Mouse (Mus musculus): ENCODE data around the gene Lpar2. TPM values are rescaled to one million over a fixed set of nuclear protein-coding genes. Genes with fewer than 3 reads are reported as not detected.

Lpar2 gene
- polyA plus RNA-seq, 1 experiment from 2014 or later: 0.70 TPM

- ATAC-seq (ENCODE audit: low read depth): no peak
Measured at GRCm38 (mm10) chr8:69794901-69795300, 27.3 kb upstream of the Lpar2 start.

GRCm38 (mm10) chr8:69796721-69797345, 25.4 kb upstream of the Lpar2 start:
- H3K27ac ChIP-seq (replicated peaks): no peak overlapping the region
- no peak overlapping the region for H3K4me3 ChIP-seq
- H3K27me3 ChIP-seq: no peaks in the 10 kb centered on the region
- H3K4me1 ChIP-seq (replicated peaks): peaks cover 19% of the 10 kb centered on the region
- peaks cover 87% of the 10 kb centered on the region for H3K36me3 ChIP-seq
- H3K9ac ChIP-seq: no peak overlapping the region
- H3K9me3 ChIP-seq: no peaks in the 10 kb centered on the region
- no peak for ATAC-seq (ENCODE audit: low read depth)
- no peak overlapping the region for H3K4me2 ChIP-seq
- 94% methylated on average over 16 of the region's 16 CpGs for WGBS

More at GRCm38 (mm10) chr8:69794901-69795300, 27.3 kb upstream of the Lpar2 start:
- WGBS: 90% methylated on average over 6 of the region's 6 CpGs
- H3K27ac ChIP-seq (replicated peaks): no peak overlapping the region
- no peaks in the 10 kb centered on the region for H3K27me3 ChIP-seq
- no peak overlapping the region for H3K4me3 ChIP-seq
- H3K4me1 ChIP-seq (replicated peaks): peaks cover 28% of the 10 kb centered on the region
- H3K9ac ChIP-seq: no peak overlapping the region
- H3K4me2 ChIP-seq: no peak overlapping the region
- H3K9me3 ChIP-seq: no peaks in the 10 kb centered on the region
- H3K36me3 ChIP-seq: peaks cover 67% of the 10 kb centered on the region

- no peaks in the 10 kb centered on the region for H3K27me3 ChIP-seq
- no peak overlapping the region for H3K9ac ChIP-seq
- H3K9me3 ChIP-seq: no peaks in the 10 kb centered on the region
- H3K4me1 ChIP-seq (replicated peaks): peaks cover 11% of the 10 kb centered on the region
- peaks cover 95% of the 10 kb centered on the region for H3K36me3 ChIP-seq
- H3K27ac ChIP-seq (replicated peaks): no peak overlapping the region
- no peak overlapping the region for H3K4me3 ChIP-seq
- 94% methylated on average over 10 of the region's 10 CpGs for WGBS
- ATAC-seq (ENCODE audit: low read depth): no peak
- H3K4me2 ChIP-seq: no peak overlapping the region
Measured at GRCm38 (mm10) chr8:69797661-69798060, 24.6 kb upstream of the Lpar2 start.

DNA sequence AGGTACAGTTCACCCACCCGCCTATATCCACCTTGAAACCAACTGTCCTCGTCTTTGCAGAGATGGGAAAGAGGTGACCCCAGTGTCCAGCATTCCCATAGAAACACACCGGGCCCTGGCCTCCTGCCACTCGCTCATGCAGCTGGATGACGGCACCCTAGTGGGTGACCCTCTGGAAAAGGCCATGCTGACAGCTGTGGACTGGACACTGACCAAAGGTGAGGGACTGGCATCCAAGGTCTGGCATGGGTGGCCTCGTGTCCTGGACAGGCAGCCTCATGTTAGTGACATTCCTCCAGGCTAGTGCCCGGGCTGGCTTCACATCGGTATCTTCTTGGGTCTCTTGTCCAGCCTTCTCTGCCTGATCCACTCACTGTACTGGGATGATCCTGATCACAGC, 23.0 kb upstream of the Lpar2 start:
- Histone ChIP-seq H3K4me1 (replicated peaks) (no peaks in the 10 kb centered on the region), H3K36me3 (peaks cover 100% of the 10 kb centered on the region), H3K4me3 (no peak overlapping the region), H3K9me3 (no peaks in the 10 kb centered on the region), H3K4me2 (no peak overlapping the region), H3K27me3 (no peaks in the 10 kb centered on the region), H3K27ac (replicated peaks) (no peak overlapping the region), H3K9ac (no peak overlapping the region)
- 91% methylated on average over 8 of the region's 8 CpGs for WGBS
- ATAC-seq (ENCODE audit: low read depth): no peak

DNA sequence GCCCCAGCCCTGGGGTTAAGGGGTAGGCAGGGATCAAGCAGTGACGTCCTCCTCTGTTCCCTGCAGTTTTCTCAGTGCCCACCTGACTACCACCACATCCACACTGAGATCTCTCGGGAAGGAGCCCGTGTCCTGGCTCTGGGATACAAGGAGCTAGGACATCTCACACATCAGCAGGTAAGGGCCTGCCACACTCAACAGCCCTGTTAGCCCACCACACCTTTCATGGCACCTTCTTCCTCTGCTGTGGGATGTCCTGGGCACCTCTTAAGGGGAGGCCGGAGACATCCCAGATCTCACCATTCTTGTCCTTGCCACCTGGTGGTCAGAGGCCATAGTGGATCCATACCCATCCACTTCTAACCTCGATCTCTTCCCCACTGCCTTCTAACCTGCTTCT, 22.3 kb upstream of the Lpar2 start:
- no peak overlapping the region for H3K27ac ChIP-seq (replicated peaks)
- H3K36me3 ChIP-seq: peaks cover 99% of the 10 kb centered on the region
- no peak overlapping the region for H3K9ac ChIP-seq
- no peak for ATAC-seq (ENCODE audit: low read depth)
- WGBS: 92% methylated on average over 5 of the region's 5 CpGs
- no peak overlapping the region for H3K4me3 ChIP-seq
- H3K9me3 ChIP-seq: no peaks in the 10 kb centered on the region
- H3K27me3 ChIP-seq: no peaks in the 10 kb centered on the region
- no peaks in the 10 kb centered on the region for H3K4me1 ChIP-seq (replicated peaks)
- no peak overlapping the region for H3K4me2 ChIP-seq

GRCm38 (mm10) chr8:69801796-69802195, 20.4 kb upstream of the Lpar2 start:
- no peaks in the 10 kb centered on the region for H3K27me3 ChIP-seq
- H3K4me1 ChIP-seq (replicated peaks): no peaks in the 10 kb centered on the region
- 95% methylated on average over 4 of the region's 4 CpGs for WGBS
- H3K4me2 ChIP-seq: no peak overlapping the region
- no peak overlapping the region for H3K9ac ChIP-seq
- peaks cover 99% of the 10 kb centered on the region for H3K36me3 ChIP-seq
- H3K9me3 ChIP-seq: no peaks in the 10 kb centered on the region
- H3K4me3 ChIP-seq: no peak overlapping the region
- H3K27ac ChIP-seq (replicated peaks): no peak overlapping the region
- no peak for ATAC-seq (ENCODE audit: low read depth)

GRCm38 (mm10) chr8:69802216-69802615, 20.0 kb upstream of the Lpar2 start:
- Histone ChIP-seq H3K4me3 (no peak overlapping the region), H3K36me3 (peaks cover 99% of the 10 kb centered on the region), H3K9me3 (no peaks in the 10 kb centered on the region), H3K27me3 (no peaks in the 10 kb centered on the region), H3K27ac (replicated peaks) (no peak overlapping the region), H3K4me2 (no peak overlapping the region), H3K9ac (no peak overlapping the region), H3K4me1 (replicated peaks) (no peaks in the 10 kb centered on the region)
- ATAC-seq (ENCODE audit: low read depth): no peak

- Histone ChIP-seq H3K4me1 (replicated peaks) (peaks cover 7% of the 10 kb centered on the region), H3K36me3 (peaks cover 96% of the 10 kb centered on the region), H3K9me3 (no peaks in the 10 kb centered on the region), H3K27me3 (no peaks in the 10 kb centered on the region), H3K9ac (no peak overlapping the region), H3K4me2 (no peak overlapping the region), H3K27ac (replicated peaks) (no peak overlapping the region), H3K4me3 (no peak overlapping the region)
- no peak for ATAC-seq (ENCODE audit: low read depth)
- 97% methylated on average over 7 of the region's 7 CpGs for WGBS
Measured at GRCm38 (mm10) chr8:69803366-69803765, 18.9 kb upstream of the Lpar2 start.

- peaks cover 14% of the 10 kb centered on the region for H3K4me1 ChIP-seq (replicated peaks)
- no peaks in the 10 kb centered on the region for H3K27me3 ChIP-seq
- WGBS: 93% methylated on average over 6 of the region's 6 CpGs
- H3K27ac ChIP-seq (replicated peaks): no peak overlapping the region
- H3K9ac ChIP-seq: no peak overlapping the region
- peaks cover 85% of the 10 kb centered on the region for H3K36me3 ChIP-seq
- no peak overlapping the region for H3K4me3 ChIP-seq
- no peak overlapping the region for H3K4me2 ChIP-seq
- no peak for ATAC-seq (ENCODE audit: low read depth)
- no peaks in the 10 kb centered on the region for H3K9me3 ChIP-seq
Measured at GRCm38 (mm10) chr8:69804537-69804936, 17.7 kb upstream of the Lpar2 start.

DNA sequence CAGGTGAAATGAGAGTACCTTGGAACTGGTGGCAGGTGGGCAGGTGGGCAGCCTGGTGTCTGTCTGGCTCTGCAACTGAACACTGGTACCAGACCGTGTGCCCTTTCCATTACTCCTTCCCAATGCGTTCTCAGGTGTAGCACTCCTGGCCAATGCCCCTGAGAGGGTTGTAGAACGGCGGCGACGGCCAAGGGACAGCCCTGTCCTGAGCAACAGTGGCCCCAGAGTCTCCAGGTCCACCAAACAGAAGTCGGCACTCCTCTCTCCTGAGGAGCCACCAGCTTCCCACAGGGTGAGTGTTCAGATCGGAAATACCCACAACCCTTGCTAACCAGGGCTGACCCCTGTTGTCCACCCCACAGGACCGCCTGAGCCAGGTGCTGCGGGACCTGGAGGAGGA, 17.1 kb upstream of the Lpar2 start:
- peaks cover 19% of the 10 kb centered on the region for H3K4me1 ChIP-seq (replicated peaks)
- no peak overlapping the region for H3K27ac ChIP-seq (replicated peaks)
- no peak for ATAC-seq (ENCODE audit: low read depth)
- no peak overlapping the region for H3K4me2 ChIP-seq
- peaks cover 79% of the 10 kb centered on the region for H3K36me3 ChIP-seq
- H3K4me3 ChIP-seq: no peak overlapping the region
- H3K27me3 ChIP-seq: no peaks in the 10 kb centered on the region
- H3K9ac ChIP-seq: no peak overlapping the region
- H3K9me3 ChIP-seq: no peaks in the 10 kb centered on the region
- 96% methylated on average over 10 of the region's 10 CpGs for WGBS

- WGBS: 95% methylated on average over 9 of the region's 9 CpGs
- Histone ChIP-seq H3K27ac (replicated peaks) (no peak overlapping the region), H3K27me3 (no peaks in the 10 kb centered on the region), H3K4me2 (no peak overlapping the region), H3K9ac (no peak overlapping the region), H3K4me3 (no peak overlapping the region), H3K36me3 (peaks cover 75% of the 10 kb centered on the region), H3K4me1 (replicated peaks) (peaks cover 19% of the 10 kb centered on the region), H3K9me3 (no peaks in the 10 kb centered on the region)
- no peak for ATAC-seq (ENCODE audit: low read depth)
Measured at GRCm38 (mm10) chr8:69805491-69805890, 16.7 kb upstream of the Lpar2 start.

DNA sequence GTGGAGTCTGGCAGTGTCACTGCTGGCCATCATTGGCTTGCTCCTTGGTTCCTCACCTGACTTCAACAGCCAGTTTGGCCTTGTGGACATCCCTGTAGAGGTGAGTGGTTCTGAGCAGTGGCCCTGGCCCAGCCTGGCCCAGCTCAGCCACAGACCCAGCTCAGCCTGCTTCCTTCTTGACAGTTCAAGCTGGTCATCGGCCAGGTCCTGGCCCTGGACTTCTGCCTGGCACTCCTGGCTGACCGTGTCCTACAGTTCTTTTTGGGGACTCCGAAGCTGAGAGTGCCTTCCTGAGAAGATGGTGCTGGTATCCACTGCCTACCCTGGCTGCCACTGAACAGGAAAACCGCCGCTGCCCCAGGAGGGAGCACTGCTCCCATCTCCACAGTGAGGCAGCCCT, 15.0 kb upstream of the Lpar2 start:
- no peak overlapping the region for H3K27ac ChIP-seq (replicated peaks)
- no peak overlapping the region for H3K4me2 ChIP-seq
- H3K4me3 ChIP-seq: no peak overlapping the region
- peaks cover 19% of the 10 kb centered on the region for H3K4me1 ChIP-seq (replicated peaks)
- 89% methylated on average over 5 of the region's 5 CpGs for WGBS
- no peak overlapping the region for H3K9ac ChIP-seq
- H3K9me3 ChIP-seq: no peaks in the 10 kb centered on the region
- H3K36me3 ChIP-seq: peaks cover 75% of the 10 kb centered on the region
- no peaks in the 10 kb centered on the region for H3K27me3 ChIP-seq
- no peak for ATAC-seq (ENCODE audit: low read depth)
